Mouse (Mus musculus) limb, embryonic 14.5 days (tissue): ENCODE measurements at regions not wholly inside any gene's neighbourhood (a gene's known extent, or its start where the extent isn't known, plus 50 kb on each side); places are given as distances from the start of the nearest gene placed in this dataset.

Experiments used
- ATAC-seq: fragments of 200-750 bp; cut with Nextera tagmentation; 2 replicates; pipeline ENCODE4 v1.8.0; 2017; ENCODE audit warnings: low read depth, moderate number of reproducible peaks, moderate TSS enrichment; ENCODE audit not compliant: low FRiP score
- DNase-seq: peaks from one replicate; pipeline ENCODE4 v3.0.0-alpha.2; 2015; ENCODE audit warnings: low spot score
- H3K27ac ChIP-seq: fragments of 300-500 bp; sonication (generic); replicated peaks from 2 replicates; pipeline ENCODE4 v1.5.1; 2014; ENCODE audit warnings: low read depth, mild to moderate bottlenecking, low read length, moderate library complexity, mixed read lengths
- H3K27me3 ChIP-seq: fragments of 300-500 bp; sonication (generic); 2 replicates; pipeline ENCODE4 v1.6.1; 2014; ENCODE audit warnings: low read length, mixed read lengths; ENCODE audit not compliant: control insufficient read depth, insufficient read depth
- H3K36me3 ChIP-seq: fragments of 300-500 bp; sonication (generic); 2 replicates; pipeline ENCODE4 v1.6.1; 2014; ENCODE audit warnings: mild to moderate bottlenecking, low read length, moderate library complexity, mixed read lengths; ENCODE audit not compliant: control insufficient read depth, insufficient read depth
- H3K4me1 ChIP-seq: fragments of 300-500 bp; sonication (generic); 2 replicates; pipeline ENCODE4 v1.6.1; 2014; ENCODE audit warnings: antibody characterized with exemption, low read length, mixed read lengths; ENCODE audit not compliant: control insufficient read depth, insufficient read depth
- H3K4me2 ChIP-seq: fragments of 300-500 bp; sonication (generic); replicated peaks from 2 replicates; pipeline ENCODE4 v1.6.1; 2014; ENCODE audit warnings: low read depth, mild to moderate bottlenecking, low read length, moderate library complexity; ENCODE audit not compliant: severe bottlenecking
- H3K4me3 ChIP-seq: fragments of 300-500 bp; sonication (generic); replicated peaks from 2 replicates; pipeline ENCODE4 v1.5.1; 2014; ENCODE audit warnings: low read length
- H3K9ac ChIP-seq: fragments of 300-500 bp; sonication (generic); 2 replicates; pipeline ENCODE4 v1.6.1; 2014; ENCODE audit warnings: mild to moderate bottlenecking, low read depth, low read length, moderate library complexity; ENCODE audit not compliant: severe bottlenecking
- H3K9me3 ChIP-seq: fragments of 300-500 bp; sonication (generic); 2 replicates; pipeline ENCODE4 v1.6.1; 2016; ENCODE audit warnings: low read length; ENCODE audit not compliant: control insufficient read depth
- POLR2A ChIP-seq: fragments of 200-500 bp; IDR thresholded peaks from 2 replicates; pipeline ENCODE4 v1.8.0; 2012; ENCODE audit warnings: inconsistent platforms, mild to moderate bottlenecking, moderate library complexity, borderline replicate concordance; ENCODE audit not compliant: insufficient read depth, insufficient read length; ENCODE audit errors: extremely low read depth
- WGBS: fragments of 180-500 bp; shearing (Covaris S2); extraction: QIAGEN DNeasy Blood & Tissue Kit; methylation state at CpG from one replicate; pipeline ENCODE4 v1.1.7; 2014; 5-methylcytosine and 5-hydroxymethylcytosine counted together

DNA sequence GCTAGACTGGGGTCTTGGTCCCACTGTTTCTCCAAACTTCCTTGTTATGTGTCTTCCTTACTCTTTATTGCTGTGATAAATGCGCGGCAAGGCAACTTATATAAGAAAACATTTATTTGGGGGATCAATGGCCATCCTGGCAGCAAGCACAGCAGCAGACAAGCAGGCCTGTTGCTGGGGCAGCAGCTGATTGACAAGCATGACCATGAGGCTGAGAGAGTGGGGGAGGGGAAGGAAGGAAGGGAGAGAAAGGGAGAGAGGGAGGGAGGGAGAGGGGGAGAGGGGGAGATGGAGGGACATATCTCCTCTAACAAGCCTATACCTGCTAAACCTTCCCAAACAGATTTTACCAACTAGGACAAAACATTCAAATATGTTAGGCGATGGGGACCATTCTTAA is 60.4 kb upstream of the Klhl29 start:
- H3K9ac ChIP-seq: no peak overlapping the region
- no peak overlapping the region for H3K27ac ChIP-seq
- no peak for DNase-seq
- H3K9me3 ChIP-seq: no peaks in the 10 kb centered on the region
- no peak for TF ChIP-seq POLR2A
- WGBS: 90% methylated on average over 3 of the region's 3 CpGs
- no peaks in the 10 kb centered on the region for H3K36me3 ChIP-seq
- H3K4me3 ChIP-seq: no peak overlapping the region
- no peak for ATAC-seq
- 0 out of 2 replicates have a peak, but pooled peaks cover 7% of the 10 kb centered on the region for H3K4me1 ChIP-seq
- H3K27me3 ChIP-seq: no peaks in the 10 kb centered on the region
- H3K4me2 ChIP-seq: no peak overlapping the region

DNA sequence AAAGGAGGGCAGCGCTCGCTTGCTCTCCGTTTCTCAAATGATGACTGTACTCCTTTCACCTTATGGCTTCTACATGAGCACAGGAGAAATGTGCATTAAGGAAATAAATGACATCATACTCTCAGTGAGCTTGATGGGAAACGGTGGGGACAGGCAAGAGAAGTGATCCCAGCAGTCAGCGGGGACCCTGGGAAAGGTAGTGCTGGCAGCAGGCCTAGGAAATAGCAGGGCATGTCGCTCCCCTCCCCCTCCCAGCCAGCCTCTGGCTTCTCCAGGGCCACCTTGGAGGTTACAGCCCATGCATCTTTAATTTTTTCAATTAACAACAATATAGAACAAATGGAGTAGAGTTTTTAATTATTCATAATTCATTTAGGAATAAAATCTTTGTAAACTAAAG is 58.6 kb upstream of the Klhl29 start:
- Histone ChIP-seq H3K4me2 (no peak overlapping the region), H3K4me1 (0 out of 2 replicates have a peak, but pooled peaks cover 7% of the 10 kb centered on the region), H3K36me3 (no peaks in the 10 kb centered on the region), H3K9me3 (no peaks in the 10 kb centered on the region), H3K27ac (no peak overlapping the region), H3K4me3 (no peak overlapping the region), H3K27me3 (no peaks in the 10 kb centered on the region), H3K9ac (no peak overlapping the region)
- no peak for ATAC-seq
- 37% methylated on average over 6 of the region's 6 CpGs for WGBS
- no peak for TF ChIP-seq POLR2A
- no peak for DNase-seq

DNA sequence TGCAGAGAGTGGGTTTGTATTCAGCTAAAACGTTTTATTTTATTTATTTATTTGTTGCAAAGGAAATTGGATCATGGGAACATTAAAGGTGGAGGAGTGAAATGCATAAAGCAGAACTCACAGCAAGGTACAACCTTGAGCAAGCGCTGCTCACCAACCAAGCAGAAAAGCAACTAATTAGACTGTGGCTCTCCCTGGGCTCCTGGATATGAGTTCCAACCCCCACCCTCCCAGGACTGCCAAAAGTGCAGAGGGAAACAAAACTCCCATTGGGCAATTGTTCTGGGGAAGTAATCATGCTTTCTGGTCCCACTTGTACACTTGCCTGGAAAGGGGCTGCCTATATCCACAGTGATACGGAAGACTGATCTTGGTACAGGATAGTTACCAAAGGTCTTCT is 57.2 kb upstream of the Klhl29 start:
- no peak for DNase-seq
- ATAC-seq: no peak
- Histone ChIP-seq H3K9me3 (no peaks in the 10 kb centered on the region), H3K4me1 (0 out of 2 replicates have a peak, but pooled peaks cover 7% of the 10 kb centered on the region), H3K27ac (no peak overlapping the region), H3K36me3 (no peaks in the 10 kb centered on the region), H3K4me2 (no peak overlapping the region), H3K27me3 (no peaks in the 10 kb centered on the region), H3K4me3 (no peak overlapping the region), H3K9ac (no peak overlapping the region)
- no peak for TF ChIP-seq POLR2A
- 59% methylated on average over 3 of the region's 3 CpGs for WGBS

DNA sequence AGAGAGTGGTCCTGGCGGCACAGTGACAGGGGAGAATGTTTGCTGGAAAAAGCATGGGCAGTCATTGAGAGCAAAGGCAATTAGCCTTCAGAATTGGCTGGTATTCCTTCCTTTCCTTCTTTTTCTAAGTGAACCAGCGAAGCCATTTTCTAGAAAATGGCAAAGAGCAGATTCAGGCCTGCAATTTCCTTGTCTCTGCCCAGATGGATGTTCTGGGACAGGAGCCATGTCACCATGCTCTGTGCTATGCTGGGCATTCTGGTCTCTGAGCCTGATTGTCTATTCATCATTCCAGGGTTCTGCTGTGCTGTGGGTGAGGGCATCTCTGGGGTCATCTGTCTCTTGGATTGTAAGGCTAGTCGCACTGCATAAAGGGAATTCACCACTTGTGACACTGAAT is 53.3 kb upstream of the Klhl29 start:
- Histone ChIP-seq H3K9ac (no peak overlapping the region), H3K27ac (no peak overlapping the region), H3K4me2 (no peak overlapping the region), H3K4me3 (no peak overlapping the region), H3K4me1 (0 out of 2 replicates have a peak, but pooled peaks cover 3% of the 10 kb centered on the region), H3K9me3 (no peaks in the 10 kb centered on the region), H3K27me3 (no peaks in the 10 kb centered on the region), H3K36me3 (no peaks in the 10 kb centered on the region)
- DNase-seq (no peak), ATAC-seq (no peak)
- WGBS: 72% methylated on average over 3 of the region's 3 CpGs
- no peak for TF ChIP-seq POLR2A
